9 mouse cellular contexts compared by ENCODE assay signal in the genomic region with DNA sequence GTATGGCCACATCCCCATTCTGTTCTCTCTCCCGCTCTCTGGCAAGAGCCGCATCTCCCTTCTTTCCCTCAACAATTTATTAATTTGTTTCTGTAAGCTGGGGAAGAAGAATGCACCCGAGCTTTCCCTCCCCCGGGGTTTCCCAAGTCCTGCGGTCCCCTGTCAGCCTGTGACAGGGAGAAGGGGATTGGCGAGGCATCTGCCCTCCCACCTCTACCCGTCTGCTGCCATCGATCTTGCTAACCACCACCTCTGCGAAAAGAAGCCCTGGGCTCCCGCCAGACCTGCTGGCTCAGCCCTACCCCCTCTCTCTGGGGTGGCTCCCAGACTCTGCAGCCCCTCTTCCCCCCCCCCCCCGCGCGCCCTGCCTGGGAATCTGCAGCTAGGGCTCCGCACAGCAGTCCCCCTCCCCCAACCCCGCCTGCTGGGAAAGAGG. TPM values are rescaled to one million over a fixed set of nuclear protein-coding genes. Genes with fewer than 3 reads are reported as not detected.
A peak's percentile ranks its signal among the peaks of the same experiment; 100 is the strongest.
DNase-seq lines count a peak whose midpoint lies in the region; ATAC-seq lines count a peak whose summit lies in the region.
"Had no signal": no experiment of that assay in that cellular context is flagged by ENCODE, and none has a peak within 500 bp of the region (broad histone marks: within the 10 kb centered on the region; RNA-seq: fewer than 3 reads in every experiment).

No protein-coding gene starts in this region.

- no peak overlapping the region for H3K27ac ChIP-seq in heart, embryonic 14.5 days (replicated peaks in 1 of 2; ENCODE audit: control insufficient read depth in 1 of 2, insufficient read depth in 1 of 2, low read depth in 2 of 2, low read length in 2 of 2)
- no peak overlapping the region for H3K27ac ChIP-seq in embryonic facial prominence, embryonic 14.5 days (replicated peaks; ENCODE audit: low read depth, low read length)
- no peak overlapping the region for H3K27ac ChIP-seq in intestine, embryonic 14.5 days (ENCODE audit: low read depth)
- H3K27ac ChIP-seq in neural tube, embryonic 13.5 days (replicated peaks), result peak overlapping the region; percentile 70

- peak overlapping the region; percentile 34 for H3K4me2 ChIP-seq in heart, embryonic 14.5 days (ENCODE audit: low read length)
- H3K4me2 ChIP-seq in embryonic facial prominence, embryonic 14.5 days (ENCODE audit: low read depth, low read length), result peak overlapping the region; percentile 49
- peak overlapping the region; percentile 41 for H3K4me2 ChIP-seq in intestine, embryonic 14.5 days (ENCODE audit: low read length)
- H3K4me2 ChIP-seq in neural tube, embryonic 13.5 days, result peak overlapping the region; percentile 63

- intact Hi-C loops in heart, postnatal 14 days (cut with DNase I), result loop anchor here (10.0 kb wide), 1 partner anchor 75 kb away; a partner anchor contains a TSS

- no peak overlapping the region for H3K4me3 ChIP-seq in heart, embryonic 14.5 days (ENCODE audit: control insufficient read depth in 1 of 2, insufficient read depth in 1 of 2, low read depth in 1 of 2, low read length in 2 of 2)
- peak overlapping the region; percentile 32 for H3K4me3 ChIP-seq in embryonic facial prominence, embryonic 14.5 days (ENCODE audit: low read depth, low read length)
- H3K4me3 ChIP-seq in intestine, embryonic 14.5 days (ENCODE audit: low read depth, low read length), result 0 out of 2 replicates have a peak overlapping the region, but pooled peaks have one; percentile 16
- H3K4me3 ChIP-seq in neural tube, embryonic 13.5 days, result peak overlapping the region; percentile 42

- peaks cover 31 to 47% of the 10 kb centered on the region in 2 experiments for H3K4me1 ChIP-seq in heart, embryonic 14.5 days (ENCODE audit: control insufficient read depth in 2 of 2, insufficient read depth in 2 of 2, low read length in 2 of 2)
- H3K4me1 ChIP-seq in embryonic facial prominence, embryonic 14.5 days (ENCODE audit: control insufficient read depth, insufficient read depth, low read length), result peaks cover 48% of the 10 kb centered on the region
- H3K4me1 ChIP-seq in intestine, embryonic 14.5 days (replicated peaks; ENCODE audit: control insufficient read depth, insufficient read depth, low read length), result peaks cover 46% of the 10 kb centered on the region
- H3K4me1 ChIP-seq in neural tube, embryonic 13.5 days (replicated peaks), result peaks cover 51% of the 10 kb centered on the region

- no peak overlapping the region for H3K9ac ChIP-seq in heart, embryonic 14.5 days (ENCODE audit: low read length)
- H3K9ac ChIP-seq in embryonic facial prominence, embryonic 14.5 days (ENCODE audit: low read depth, low read length), result peak overlapping the region; percentile 32; the same call in 1 of the 2 replicates
- H3K9ac ChIP-seq in intestine, embryonic 14.5 days (ENCODE audit: low read length), result no peak overlapping the region
- peak overlapping the region; percentile 68 for H3K9ac ChIP-seq in neural tube, embryonic 13.5 days

- no peak for ATAC-seq in heart, embryonic 14.5 days (ENCODE audit: insufficient number of reproducible peaks, insufficient read depth, low FRiP score, low read depth)
- ATAC-seq in embryonic facial prominence, embryonic 14.5 days (ENCODE audit: low read depth), result peak; percentile 16; the same call in 1 of the 2 replicates
- no peak for ATAC-seq in intestine, embryonic 14.5 days (replicated peaks; ENCODE audit: low FRiP score, low TSS enrichment, low read depth)
- ATAC-seq in neural tube, embryonic 13.5 days (ENCODE audit: low read depth), result peak; percentile 34

- H3K9me3 ChIP-seq in heart, embryonic 14.5 days (ENCODE audit: control insufficient read depth, low read length), result no peaks in the 10 kb centered on the region
- H3K9me3 ChIP-seq in embryonic facial prominence, embryonic 14.5 days (ENCODE audit: control insufficient read depth, low read length), result no peaks in the 10 kb centered on the region
- H3K9me3 ChIP-seq in intestine, embryonic 14.5 days (ENCODE audit: control insufficient read depth, low read length), result no peaks in the 10 kb centered on the region
- H3K9me3 ChIP-seq in neural tube, embryonic 13.5 days, result no peaks in the 10 kb centered on the region

- WGBS in heart, embryonic 14.5 days, result 5% methylated on average over 14 of the region's 15 CpGs
- 2% methylated on average over 12 of the region's 15 CpGs for whole genome bisulfite sequencing in embryonic facial prominence, embryonic 14.5 days
- 1% methylated on average over 12 of the region's 15 CpGs for WGBS in intestine, embryonic 14.5 days
- WGBS in neural tube, embryonic 13.5 days, result 2% methylated on average over 13 of the region's 15 CpGs

- no peak for DNase-seq in heart, postnatal 14 days
- DNase-seq in embryonic facial prominence, embryonic 14.5 days (ENCODE audit: low spot score), result peak; percentile 34
- DNase-seq in intestine, embryonic 14.5 days (ENCODE audit: low spot score), result no peak
- no peak for DNase-seq in c-Kit-positive CD71-positive TER-119-positive erythroid progenitor cells, embryonic 14.5 days (ENCODE audit: low spot score)
- DNase-seq in gastrocnemius, postnatal 25 days, result no peak
- DNase-seq in lung, postnatal 14 days, result no peak

- no peaks in the 10 kb centered on the region for H3K36me3 ChIP-seq in heart, embryonic 14.5 days (ENCODE audit: control insufficient read depth, insufficient read depth, low read length)
- no peaks in the 10 kb centered on the region for H3K36me3 ChIP-seq in embryonic facial prominence, embryonic 14.5 days (ENCODE audit: control insufficient read depth, insufficient read depth, low read length)
- H3K36me3 ChIP-seq in intestine, embryonic 14.5 days (ENCODE audit: control insufficient read depth, insufficient read depth, low read length), result no peaks in the 10 kb centered on the region
- no peaks in the 10 kb centered on the region for H3K36me3 ChIP-seq in neural tube, embryonic 13.5 days

- peaks cover 41% of the 10 kb centered on the region for H3K27me3 ChIP-seq in heart, embryonic 14.5 days (ENCODE audit: control insufficient read depth, insufficient read depth, low read length)
- H3K27me3 ChIP-seq in embryonic facial prominence, embryonic 14.5 days (replicated peaks; ENCODE audit: control insufficient read depth, insufficient read depth, low read length), result peaks cover 47% of the 10 kb centered on the region
- H3K27me3 ChIP-seq in intestine, embryonic 14.5 days (replicated peaks; ENCODE audit: control insufficient read depth, insufficient read depth, low read length), result peaks cover 59% of the 10 kb centered on the region
- peaks cover 80% of the 10 kb centered on the region for H3K27me3 ChIP-seq in neural tube, embryonic 13.5 days

RNA-seq across cellular contexts. Expression of a gene that starts 1.4 kb away (rescaled TPM):
- polyA plus RNA-seq in heart, embryonic 14.5 days (2014; fragmentation: Nextera tagmentation; extraction: Ambion mirVana), result 1.6 and 1.9 TPM in 2 replicates
- total RNA-seq in heart, postnatal 14 days (2021), result 1 to 10 TPM; 1.1 to 1.3 TPM
- polyA plus RNA-seq in embryonic facial prominence, embryonic 14.5 days (2014; fragmentation: Nextera tagmentation; extraction: Ambion mirVana), result 37.0 and 40.9 TPM in 2 replicates
- 21.1 and 23.0 TPM in 2 replicates for polyA plus RNA-seq in intestine, embryonic 14.5 days (2014; fragmentation: Nextera tagmentation; extraction: Ambion mirVana)
- polyA plus RNA-seq in neural tube, embryonic 13.5 days (2015; fragmentation: Nextera tagmentation; extraction: Ambion mirVana), result 181 and 239 TPM in 2 replicates
- 1 to 10 TPM; 1.9 to 2.1 TPM for total RNA-seq in gastrocnemius, postnatal 25 days (2021)
- total RNA-seq: MEL had no signal

RNA-seq across cellular contexts. Expression of a gene that starts 7.1 kb away (rescaled TPM):
- polyA plus RNA-seq in heart, embryonic 14.5 days (2014; fragmentation: Nextera tagmentation; extraction: Ambion mirVana), result 1,215 and 1,293 TPM in 2 replicates
- total RNA-seq in heart, postnatal 14 days (2021), result 100 to 1,000 TPM; 712 to 747 TPM
- 113 and 135 TPM in 2 replicates for polyA plus RNA-seq in embryonic facial prominence, embryonic 14.5 days (2014; fragmentation: Nextera tagmentation; extraction: Ambion mirVana)
- 71.8 and 74.1 TPM in 2 replicates for polyA plus RNA-seq in intestine, embryonic 14.5 days (2014; fragmentation: Nextera tagmentation; extraction: Ambion mirVana)
- polyA plus RNA-seq in neural tube, embryonic 13.5 days (2015; fragmentation: Nextera tagmentation; extraction: Ambion mirVana), result 28.2 and 33.9 TPM in 2 replicates
- 1,000 to 10,000 TPM; 1,050 to 1,262 TPM for total RNA-seq in gastrocnemius, postnatal 25 days (2021)
- total RNA-seq: MEL had no signal

RNA-seq across cellular contexts. Expression of a gene that starts 7.6 kb away (rescaled TPM):
- 34.3 and 36.1 TPM in 2 replicates for polyA plus RNA-seq in heart, embryonic 14.5 days (2014; fragmentation: Nextera tagmentation; extraction: Ambion mirVana)
- 10 to 100 TPM; 28.8 to 29.2 TPM for total RNA-seq in heart, postnatal 14 days (2021)
- polyA plus RNA-seq in embryonic facial prominence, embryonic 14.5 days (2014; fragmentation: Nextera tagmentation; extraction: Ambion mirVana), result 57.0 and 64.6 TPM in 2 replicates
- polyA plus RNA-seq in intestine, embryonic 14.5 days (2014; fragmentation: Nextera tagmentation; extraction: Ambion mirVana), result 18.1 and 22.8 TPM in 2 replicates
- polyA plus RNA-seq in neural tube, embryonic 13.5 days (2015; fragmentation: Nextera tagmentation; extraction: Ambion mirVana), result 15.9 and 19.6 TPM in 2 replicates
- total RNA-seq in gastrocnemius, postnatal 25 days (2021), result 10 to 100 TPM in 1 of 2 experiments, 1 to 10 TPM in 1; 9.5 to 13.6 TPM

RNA-seq across cellular contexts. Expression of a gene that starts 9.3 kb away (rescaled TPM):
- polyA plus RNA-seq in heart, embryonic 14.5 days (2014; fragmentation: Nextera tagmentation; extraction: Ambion mirVana), result not detected in 2 replicates
- 1 to 10 TPM; 2.8 to 3.5 TPM for total RNA-seq in heart, postnatal 14 days (2021)
- polyA plus RNA-seq in embryonic facial prominence, embryonic 14.5 days (2014; fragmentation: Nextera tagmentation; extraction: Ambion mirVana), result 0.86 and 1.6 TPM in 2 replicates
- 1.2 and 2.4 TPM in 2 replicates for polyA plus RNA-seq in intestine, embryonic 14.5 days (2014; fragmentation: Nextera tagmentation; extraction: Ambion mirVana)
- 2.0 and 2.6 TPM in 2 replicates for polyA plus RNA-seq in neural tube, embryonic 13.5 days (2015; fragmentation: Nextera tagmentation; extraction: Ambion mirVana)
- 1 to 10 TPM; 4.1 to 5.4 TPM for total RNA-seq in gastrocnemius, postnatal 25 days (2021)
- total RNA-seq: MEL had no signal

RNA-seq across cellular contexts. Expression of a gene that starts 26.6 kb away (rescaled TPM):
- 0.58 and 0.82 TPM in 2 replicates for polyA plus RNA-seq in heart, embryonic 14.5 days (2014; fragmentation: Nextera tagmentation; extraction: Ambion mirVana)
- total RNA-seq in heart, postnatal 14 days (2021), result 1 to 10 TPM; 2.7 to 5.2 TPM
- polyA plus RNA-seq in embryonic facial prominence, embryonic 14.5 days (2014; fragmentation: Nextera tagmentation; extraction: Ambion mirVana), result 48.8 and 71.7 TPM in 2 replicates
- polyA plus RNA-seq in intestine, embryonic 14.5 days (2014; fragmentation: Nextera tagmentation; extraction: Ambion mirVana), result 70.2 and 71.5 TPM in 2 replicates
- polyA plus RNA-seq in neural tube, embryonic 13.5 days (2015; fragmentation: Nextera tagmentation; extraction: Ambion mirVana), result 2.2 and 2.5 TPM in 2 replicates
- 1 to 10 TPM; 1.7 to 3.2 TPM for total RNA-seq in gastrocnemius, postnatal 25 days (2021)
- total RNA-seq: MEL had no signal

Comparison
In these comparisons a context has a peak if more than half of its experiments do, and no peak if none do; other contexts are left out.
1. ATAC-seq: peak in embryonic facial prominence, embryonic 14.5 days (single experiment) and neural tube, embryonic 13.5 days (single experiment); none in heart, embryonic 14.5 days (single experiment) and intestine, embryonic 14.5 days (single experiment).
2. H3K4me3 ChIP-seq: peak in embryonic facial prominence, embryonic 14.5 days (single experiment), intestine, embryonic 14.5 days (single experiment) and neural tube, embryonic 13.5 days (single experiment); none in heart, embryonic 14.5 days (0 of 2).
3. H3K9ac ChIP-seq: peak in embryonic facial prominence, embryonic 14.5 days (single experiment) and neural tube, embryonic 13.5 days (single experiment); none in heart, embryonic 14.5 days (single experiment) and intestine, embryonic 14.5 days (single experiment).
4. Peak in every context shown above with its lines, with median percentiles within 50 percentile points of each other: H3K4me2 ChIP-seq.